Mouse (Mus musculus) heart, adult 18-20 months (tissue): ENCODE measurements around the gene Apba2. TPM values are rescaled to one million over a fixed set of nuclear protein-coding genes. Genes with fewer than 3 reads are reported as not detected.

Experiments used
- DNase-seq, 2 experiments: peaks; one replicate each; pipeline ENCODE4 v3.0.0; 2021 to 2022; ENCODE audit warnings: mixed read lengths in 1 of 2
- total RNA-seq, 2 experiments: library from RNA; stranded (reverse); gene quantifications; 2 replicates each; pipeline ENCODE4 v1.2.3; 2021

The Apba2 gene
- total RNA-seq, 2 experiments from 2014 or later: 0.35 to 0.59 TPM

DNA sequence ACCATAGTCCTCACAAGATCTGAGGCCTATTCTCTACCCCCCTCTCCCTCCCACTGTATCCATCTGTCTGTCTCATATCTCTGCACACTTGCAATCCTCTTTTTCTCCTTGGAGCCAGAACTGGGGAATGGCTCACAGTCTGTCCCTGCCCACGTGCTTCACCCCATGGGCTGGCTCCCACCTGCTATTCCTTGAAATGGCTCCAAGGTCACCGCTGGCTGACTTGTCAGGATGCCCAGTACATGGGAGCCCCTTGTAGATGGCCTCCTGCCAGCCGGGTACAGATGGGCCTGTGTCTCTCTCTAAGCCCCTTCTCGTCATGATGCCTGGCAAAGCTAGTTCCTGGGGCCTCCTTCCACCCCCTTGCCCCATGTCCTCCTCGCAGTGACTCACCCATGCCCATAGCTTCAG is 226.7 kb downstream of the Apba2 start:
- DNase-seq: no peak

- DNase-seq: no peak
Measured at GRCm38 (mm10) chr7:64728816-64729215, 227.3 kb downstream of the Apba2 start.

DNA sequence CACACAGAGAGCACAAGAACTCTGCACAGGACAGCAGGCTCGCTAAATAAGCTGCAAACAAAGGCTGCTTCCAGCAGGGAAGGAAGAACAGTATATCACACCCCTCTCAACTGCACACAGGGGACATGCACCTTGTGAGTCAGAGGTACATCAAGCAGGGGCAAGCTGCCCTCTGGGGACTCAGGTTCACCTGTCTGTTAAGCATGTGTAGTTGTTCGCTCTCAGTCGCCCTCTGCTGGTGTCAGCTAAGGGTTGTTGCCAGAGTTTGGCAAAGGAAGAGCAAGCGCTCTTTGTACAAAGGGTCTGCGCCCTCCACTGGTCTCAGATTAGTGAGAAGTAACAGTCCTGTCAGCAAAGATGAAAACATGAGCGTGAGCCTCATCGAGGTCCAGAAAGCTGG is 228.3 kb downstream of the Apba2 start:
- DNase-seq: peak in 1 of 2 experiments; percentile 29

- no peak for DNase-seq
Measured at GRCm38 (mm10) chr7:64739131-64739530, 237.6 kb downstream of the Apba2 start.

- DNase-seq: peak; percentile 28 to 80
Measured at GRCm38 (mm10) chr7:64741333-64742307, 240.1 kb downstream of the Apba2 start.

GRCm38 (mm10) chr7:64743610-64744009 is 242.1 kb downstream of the Apba2 start:
- DNase-seq: no peak

- peak; percentile 4 to 52 for DNase-seq
Measured at GRCm38 (mm10) chr7:64751465-64751864, 250.0 kb downstream of the Apba2 start.

DNA sequence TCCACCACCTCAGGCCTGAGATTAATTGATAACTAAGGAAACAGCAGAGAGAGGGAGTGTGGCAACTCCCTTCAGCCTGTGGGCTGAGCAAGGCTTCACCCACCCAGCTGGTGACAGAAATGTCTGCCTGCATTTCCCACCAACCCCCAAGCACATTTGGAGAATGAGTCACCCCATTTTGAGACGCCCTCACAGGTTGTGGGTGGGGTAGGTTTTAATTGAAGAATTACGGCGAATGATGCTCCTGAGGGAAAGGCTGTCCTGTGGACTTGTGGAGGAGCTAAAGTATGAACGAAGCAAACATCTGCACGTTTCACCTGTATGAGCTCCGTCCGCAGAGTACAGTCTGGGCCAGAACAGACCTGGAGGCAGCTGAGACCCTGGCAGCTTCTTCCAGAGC is 250.6 kb downstream of the Apba2 start:
- DNase-seq: no peak

DNA sequence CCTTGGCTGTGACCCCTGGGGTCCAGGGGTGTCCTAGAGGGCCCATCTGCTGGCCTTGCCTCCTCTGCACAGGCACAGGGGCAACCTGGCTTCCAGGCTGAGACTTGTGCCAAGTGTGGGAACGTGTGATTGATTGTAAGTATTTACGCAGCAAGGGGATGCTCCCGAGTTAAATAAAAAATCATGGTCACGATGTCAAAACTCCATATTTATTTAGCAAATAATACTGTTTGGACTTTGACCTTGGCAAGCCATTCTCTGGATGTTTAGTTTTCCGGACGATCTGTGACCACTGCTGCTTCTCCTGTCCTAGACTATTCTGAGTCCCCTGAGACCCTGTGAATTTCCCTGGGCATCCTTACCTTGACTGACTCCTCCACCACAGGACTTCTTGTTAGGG is 252.2 kb downstream of the Apba2 start:
- no peak for DNase-seq

DNA sequence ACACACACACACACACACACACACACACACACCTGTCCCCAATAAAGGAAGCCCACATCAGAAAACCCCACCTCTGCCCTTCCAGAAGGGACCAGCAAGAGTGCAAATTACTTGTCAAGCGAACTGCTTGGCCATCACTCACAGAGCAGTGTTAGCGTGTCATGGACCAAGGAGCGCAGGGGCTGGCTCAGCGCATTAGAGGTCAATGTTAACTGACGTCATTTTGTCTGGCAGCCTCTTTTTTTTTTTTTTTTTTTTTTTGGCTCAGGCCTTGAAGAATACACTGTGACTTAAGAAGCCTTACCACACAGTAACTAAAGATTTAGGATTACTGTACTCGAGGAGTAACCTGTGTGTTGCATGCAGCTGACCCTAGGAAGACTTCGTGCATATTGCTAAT is 252.7 kb downstream of the Apba2 start:
- no peak for DNase-seq

GRCm38 (mm10) chr7:64755141-64755540 is 253.6 kb downstream of the Apba2 start:
- DNase-seq: no peak

- DNase-seq: no peak
Measured at GRCm38 (mm10) chr7:64765595-64765994, 264.1 kb downstream of the Apba2 start.

- DNase-seq: no peak
Measured at GRCm38 (mm10) chr7:64769768-64770167, 268.3 kb downstream of the Apba2 start.

GRCm38 (mm10) chr7:64770779-64771390 is 269.4 kb downstream of the Apba2 start:
- no peak for DNase-seq

GRCm38 (mm10) chr7:64773465-64773864 is 272.0 kb downstream of the Apba2 start:
- DNase-seq: no peak

DNA sequence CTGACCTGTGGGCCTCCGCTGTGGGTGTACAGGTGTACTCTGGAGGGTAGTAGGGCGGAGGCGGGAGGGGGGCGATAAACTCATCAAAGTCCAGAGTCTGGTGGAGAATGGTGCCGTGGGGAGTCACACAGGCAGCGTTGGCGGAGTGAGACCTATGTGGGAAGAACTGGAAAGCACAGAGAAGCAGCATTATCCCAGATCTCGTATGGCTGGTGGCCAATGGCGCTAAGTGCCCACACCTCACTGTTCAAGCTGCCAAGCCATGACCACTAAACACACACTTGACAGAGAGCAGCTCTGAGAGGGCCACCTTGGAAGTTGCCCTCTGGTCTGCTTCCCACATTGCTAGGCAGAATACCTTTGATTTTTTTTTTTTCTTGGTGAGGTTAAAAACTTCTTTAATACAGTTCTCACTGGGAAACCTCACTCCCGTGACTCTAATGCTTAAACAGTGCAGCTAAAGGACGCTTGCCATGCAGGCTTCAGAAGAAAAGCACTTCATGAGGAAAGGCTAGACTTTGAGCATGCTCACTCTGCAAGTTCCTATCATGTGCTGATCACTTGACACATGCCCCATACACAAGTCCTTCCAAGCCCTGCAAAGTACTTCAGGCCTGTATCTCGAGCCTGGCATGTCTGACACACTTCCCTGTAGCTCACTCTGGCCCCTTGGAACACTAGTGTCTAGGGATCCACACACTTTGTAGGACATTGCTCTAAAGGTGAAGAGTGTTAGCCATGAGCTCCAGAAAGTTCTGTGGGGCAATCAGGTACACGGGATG is 275.4 kb downstream of the Apba2 start:
- DNase-seq: no peak

- peak in 1 of 2 experiments; percentile 2 for DNase-seq
Measured at GRCm38 (mm10) chr7:64779501-64779900, 278.0 kb downstream of the Apba2 start.

DNA sequence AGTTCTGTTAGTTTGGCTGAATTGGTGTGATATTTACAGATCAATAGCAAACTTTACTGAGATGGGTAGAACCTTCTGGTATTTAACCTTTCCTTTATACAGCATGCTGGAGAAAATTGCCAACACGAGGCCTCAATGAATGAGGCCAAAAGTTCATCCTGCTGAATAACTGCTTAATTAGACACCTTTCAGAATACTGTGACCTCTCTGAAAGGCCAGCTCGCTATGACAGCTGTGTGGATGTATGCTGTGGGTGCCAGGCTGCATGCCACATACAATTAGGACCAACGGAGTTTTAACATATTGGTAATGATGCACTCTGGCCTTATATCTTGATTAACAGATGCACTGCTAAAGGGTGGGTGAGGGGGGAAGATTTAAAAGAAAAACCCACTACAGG is 283.5 kb downstream of the Apba2 start:
- no peak for DNase-seq

DNA sequence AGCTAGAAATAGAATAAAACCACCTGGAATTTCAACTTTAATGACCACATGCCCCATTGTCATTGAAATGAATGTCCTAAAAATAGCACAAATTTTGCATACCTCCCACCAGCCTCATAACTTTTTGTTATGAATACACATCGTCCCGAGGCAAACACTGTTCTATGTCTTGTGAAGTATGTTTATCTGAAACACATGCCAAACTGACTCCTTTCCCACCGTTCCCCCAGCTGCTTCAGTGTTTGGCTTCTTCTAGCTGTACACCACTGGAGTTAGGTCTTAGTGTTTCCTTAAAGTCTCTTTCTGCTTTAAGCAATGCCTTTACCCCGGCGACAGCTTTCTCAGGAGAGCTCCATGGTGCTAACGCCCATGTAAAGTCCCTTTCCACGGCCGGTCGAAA is 289.6 kb downstream of the Apba2 start:
- no peak for DNase-seq

DNA sequence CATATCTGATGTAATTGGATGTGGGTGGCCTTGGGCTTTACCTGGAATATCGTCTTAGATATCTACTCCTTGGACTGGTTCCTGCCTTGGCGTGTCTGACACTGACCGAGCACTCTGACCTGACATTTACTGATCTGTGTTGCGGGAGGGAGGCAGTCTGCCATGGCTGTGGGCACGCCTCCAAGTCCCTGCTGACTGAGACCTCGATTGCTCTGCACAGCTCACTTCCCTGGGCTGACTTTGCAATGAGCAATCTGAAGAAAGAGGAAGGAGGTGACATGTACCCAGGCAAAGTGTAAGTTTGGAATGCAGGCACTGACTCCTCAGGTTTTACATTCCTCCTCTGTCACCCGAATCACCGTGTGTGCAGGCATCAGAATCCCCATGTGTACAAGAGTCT is 290.5 kb downstream of the Apba2 start:
- peak; percentile 24 to 37 for DNase-seq

GRCm38 (mm10) chr7:64795554-64795953 is 294.0 kb downstream of the Apba2 start:
- no peak for DNase-seq
